Mouse (Mus musculus) ES-E14 (cell line): Measurements from ENCODE around the gene Dmtf1. TPM values are rescaled to one million over a fixed set of nuclear protein-coding genes. Genes with fewer than 3 reads are reported as not detected.

Experiments
- DNase-seq: peaks from one replicate; pipeline ENCODE4 v3.0.0-alpha.2; 2013; ENCODE audit warnings: low read depth, low spot score
- H3K27ac ChIP-seq: 2 replicates; pipeline ENCODE4 v1.5.1; 2012; ENCODE audit warnings: low read depth, mild to moderate bottlenecking, low read length, moderate library complexity, mixed read lengths; ENCODE audit not compliant: poor library complexity, insufficient read depth, severe bottlenecking
- H3K36me3 ChIP-seq: 2 replicates; pipeline ENCODE4 v1.6.1; 2012; ENCODE audit warnings: mild to moderate bottlenecking, low read length, moderate library complexity, mixed read lengths; ENCODE audit not compliant: control insufficient read depth, poor library complexity, insufficient read depth, severe bottlenecking
- H3K4me1 ChIP-seq, 2 experiments: fragments of 150-350 bp in 1 of 2; sonication (generic) in 1 of 2; 2 replicates each; pipeline ENCODE4 v1.6.1; 2012; ENCODE audit warnings: low read length in 2 of 2, mild to moderate bottlenecking in 1 of 2, mixed read lengths in 1 of 2; ENCODE audit not compliant: control insufficient read depth in 2 of 2, insufficient read depth in 2 of 2, poor library complexity in 1 of 2
- H3K4me3 ChIP-seq, 2 experiments: fragments of 150-350 bp in 1 of 2; sonication (generic) in 1 of 2; 2 replicates each; pipeline ENCODE4 v1.5.1; 2012; ENCODE audit warnings: low read length in 2 of 2, low read depth in 1 of 2, mild to moderate bottlenecking in 1 of 2, mixed read lengths in 1 of 2; ENCODE audit not compliant: insufficient read depth in 1 of 2, poor library complexity in 1 of 2, severe bottlenecking in 1 of 2
- H3K9ac ChIP-seq: 2 replicates; pipeline ENCODE4 v1.6.1; 2012; ENCODE audit warnings: low read depth, mild to moderate bottlenecking, low read length, mixed read lengths; ENCODE audit not compliant: poor library complexity, insufficient read depth, severe bottlenecking
- H3K9me3 ChIP-seq: fragments of 150-350 bp; sonication (generic); 2 replicates; pipeline ENCODE4 v1.6.1; 2012; ENCODE audit warnings: low read depth, mild to moderate bottlenecking, low read length; ENCODE audit not compliant: control insufficient read depth, insufficient read depth
- CHD2 ChIP-seq: IDR thresholded peaks from 2 replicates; pipeline ENCODE4 v1.6.1; 2014; ENCODE audit warnings: mild to moderate bottlenecking, low read depth, low read length, inconsistent platforms
- HCFC1 ChIP-seq: IDR thresholded peaks from 2 replicates; pipeline ENCODE4 v1.6.1; 2012; ENCODE audit warnings: low read length, inconsistent platforms, borderline replicate concordance; ENCODE audit not compliant: insufficient read depth
- MAFK ChIP-seq: IDR thresholded peaks from 2 replicates; pipeline ENCODE4 v1.6.1; 2014; ENCODE audit warnings: mild to moderate bottlenecking, low read depth, low read length, inconsistent platforms; ENCODE audit not compliant: insufficient read depth
- ZC3H11A ChIP-seq: IDR thresholded peaks from 2 replicates; pipeline ENCODE4 v1.6.1; 2012; ENCODE audit warnings: low read depth, mild to moderate bottlenecking, inconsistent platforms, low read length, borderline replicate concordance
- ZNF384 ChIP-seq: IDR thresholded peaks from 2 replicates; pipeline ENCODE4 v1.6.1; 2012; ENCODE audit warnings: low read depth, low read length, inconsistent platforms
- in situ Hi-C, 2 experiments: fragments of 600-800 bp; cut with MboI; formaldehyde crosslinking; loops; one replicate each; pipeline ENCODE4 v1.15.1; 2025; ENCODE audit warnings: low sequenced_read_pairs in 2 of 2, inconsistent platforms in 1 of 2; ENCODE audit not compliant: unreplicated experiment in 2 of 2
- total RNA-seq: library from RNA; depleted of rRNA; stranded (reverse); fragments of 300-350 nt; gene quantifications from 2 replicates; pipeline ENCODE4 v1.2.3, GENCODE M21; 2012

Gene Dmtf1
- total RNA-seq, 1 experiment: 54.7 TPM

DNA sequence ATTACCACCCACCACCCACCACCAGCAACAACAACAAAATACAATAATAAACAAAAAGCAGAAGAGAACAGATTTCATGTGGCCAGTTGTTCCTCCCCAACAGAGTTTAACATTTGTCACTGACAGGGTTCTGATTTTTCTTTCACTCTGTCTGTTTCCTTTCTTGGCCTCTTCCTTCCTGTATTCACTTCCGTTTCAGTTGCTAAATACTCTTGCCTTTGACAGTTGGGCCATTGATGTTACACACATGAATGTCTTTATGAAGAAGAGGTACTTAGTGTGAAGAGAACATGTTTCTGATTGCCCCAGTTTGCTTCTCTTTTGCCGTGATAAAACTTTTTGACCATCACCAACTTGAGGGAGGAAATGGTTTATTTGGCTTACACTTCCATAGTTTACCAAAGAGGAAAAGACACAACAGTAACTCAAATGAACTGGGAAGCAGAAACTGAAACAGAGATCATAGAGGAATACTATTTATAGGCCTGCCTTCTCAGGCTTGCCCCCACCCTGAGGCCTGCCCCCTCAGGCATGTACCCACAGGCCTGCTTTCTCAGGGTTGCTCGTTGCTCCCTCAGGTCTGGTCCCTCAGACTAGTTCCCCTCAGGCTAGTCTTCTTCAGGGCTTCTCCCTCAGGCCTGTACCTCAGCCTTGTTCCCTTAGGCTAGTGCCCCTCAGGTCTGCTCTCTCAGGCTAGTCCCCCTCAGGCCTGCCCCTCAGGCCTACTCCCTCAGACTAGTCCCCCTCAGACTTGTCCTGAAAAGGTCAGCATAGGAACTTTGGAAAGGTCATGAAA is 74.5 kb downstream of the Dmtf1 start:
- H3K4me3 ChIP-seq: no peak overlapping the region
- in situ Hi-C loops: no loop called here
- H3K4me1 ChIP-seq: no peaks in the 10 kb centered on the region
- H3K9ac ChIP-seq: no peak overlapping the region
- no peaks in the 10 kb centered on the region for H3K36me3 ChIP-seq
- TF ChIP-seq CHD2 (no peak), MAFK (no peak), HCFC1 (no peak), ZC3H11A (no peak), ZNF384 (no peak)
- no peak overlapping the region for H3K27ac ChIP-seq
- DNase-seq: no peak
- H3K9me3 ChIP-seq: no peaks in the 10 kb centered on the region

DNA sequence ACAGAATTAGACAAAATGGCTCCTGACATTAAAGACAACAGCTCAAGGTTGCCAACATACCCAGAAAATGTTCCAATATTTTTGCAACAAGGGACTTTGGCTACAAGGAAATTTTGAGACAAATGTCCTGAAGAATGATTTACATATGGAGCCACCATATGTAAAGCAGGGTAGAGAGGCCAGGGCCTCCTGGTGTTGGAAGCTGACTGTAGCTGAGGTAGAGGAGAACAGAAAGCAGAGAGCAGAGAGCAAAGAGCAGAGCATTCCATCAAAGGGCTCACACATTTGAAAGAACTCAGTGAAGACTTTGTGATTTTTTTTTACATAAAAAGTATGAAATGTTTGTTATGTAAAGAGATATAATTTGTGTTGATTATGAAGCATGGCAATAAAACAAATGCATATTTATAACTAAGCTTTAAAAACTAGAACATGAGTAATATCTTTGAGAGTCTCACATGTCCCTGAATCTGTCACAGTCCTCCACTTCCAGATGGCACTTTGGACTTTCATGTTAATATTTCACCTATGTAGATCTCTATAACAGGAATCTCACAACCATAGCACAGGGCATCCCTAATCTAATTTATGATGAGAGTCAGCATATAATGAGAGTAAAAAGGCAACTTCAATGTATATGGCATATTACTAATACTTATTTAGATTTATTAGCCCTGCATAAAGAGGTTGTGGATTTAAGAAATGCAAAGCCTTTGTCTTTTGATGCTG is 81.6 kb downstream of the Dmtf1 start:
- Histone ChIP-seq H3K4me3 (no peak overlapping the region), H3K9ac (no peak overlapping the region), H3K4me1 (no peaks in the 10 kb centered on the region), H3K36me3 (no peaks in the 10 kb centered on the region), H3K9me3 (no peaks in the 10 kb centered on the region), H3K27ac (no peak overlapping the region)
- no peak for TF ChIP-seq ZC3H11A
- TF ChIP-seq HCFC1: no peak
- TF ChIP-seq CHD2: no peak
- no peak for TF ChIP-seq ZNF384
- in situ Hi-C loops: no loop called here
- no peak for DNase-seq

GRCm38 (mm10) chr5:9073177-9073854 is 88.3 kb downstream of the Dmtf1 start:
- no peak overlapping the region for H3K9ac ChIP-seq
- H3K4me1 ChIP-seq: 0 out of 4 replicates have a peak, but pooled peaks cover 0 to 3% of the 10 kb centered on the region in 2 experiments
- H3K4me3 ChIP-seq: no peak overlapping the region
- no peaks in the 10 kb centered on the region for H3K36me3 ChIP-seq
- in situ Hi-C loops: no loop called here
- H3K27ac ChIP-seq: no peak overlapping the region
- no peaks in the 10 kb centered on the region for H3K9me3 ChIP-seq
- TF ChIP-seq HCFC1: no peak
- TF ChIP-seq MAFK: no peak
- TF ChIP-seq ZNF384: no peak
- no peak for TF ChIP-seq ZC3H11A
- TF ChIP-seq CHD2: no peak
- DNase-seq: no peak

DNA sequence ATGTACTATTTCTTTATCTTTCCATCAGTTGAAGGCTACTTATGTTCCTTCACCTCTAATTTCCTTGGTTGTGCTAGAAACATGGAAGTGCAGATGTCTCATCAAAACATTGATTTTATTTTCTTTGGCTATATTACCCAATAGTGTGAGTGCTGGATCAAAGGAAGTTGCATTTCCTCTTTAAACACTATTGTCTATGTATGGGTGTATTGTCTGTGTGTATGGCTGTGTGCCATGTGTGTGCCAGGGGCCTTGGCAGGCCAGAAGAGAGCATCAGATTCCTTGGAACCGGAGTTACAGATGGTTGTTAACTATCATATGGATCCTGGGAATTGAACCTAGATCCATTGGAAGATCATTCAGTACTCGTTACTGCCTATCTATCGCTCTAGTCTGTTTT is 90.2 kb downstream of the Dmtf1 start:
- DNase-seq: no peak
- in situ Hi-C loops: no loop called here
- no peak for TF ChIP-seq ZNF384
- TF ChIP-seq MAFK: no peak
- no peak for TF ChIP-seq HCFC1
- no peak for TF ChIP-seq CHD2
- TF ChIP-seq ZC3H11A: no peak
- no peak overlapping the region for H3K27ac ChIP-seq
- H3K36me3 ChIP-seq: no peaks in the 10 kb centered on the region
- H3K9ac ChIP-seq: no peak overlapping the region
- H3K4me1 ChIP-seq: 0 out of 4 replicates have a peak, but pooled peaks cover 0 to 3% of the 10 kb centered on the region in 2 experiments
- no peak overlapping the region for H3K4me3 ChIP-seq
- H3K9me3 ChIP-seq: no peaks in the 10 kb centered on the region
